Mouse (Mus musculus): Measurements from ENCODE around the gene Tk2. TPM values are rescaled to one million over a fixed set of nuclear protein-coding genes. Genes with fewer than 3 reads are reported as not detected.
A peak's percentile ranks its signal among the peaks of the same experiment; 100 is the strongest.

The Tk2 gene
- polyA plus RNA-seq, 1 experiment from 2014 or later, result 19.6 TPM

GRCm38 (mm10) chr8:104253016-104253415, 4.7 kb upstream of the Tk2 start:
- peak; percentile 59 for TF ChIP-seq CTCF (IDR thresholded peaks at IDR 0.05; ENCODE audit: low read depth)
- DNase-seq (ENCODE audit: low spot score), result no peak
- ATAC-seq (replicated peaks; ENCODE audit: low FRiP score, low read depth), result no peak
- WGBS, result 87% methylated on average over 3 of the region's 3 CpGs
- H3K27me3 ChIP-seq (ENCODE audit: insufficient read depth, low read length), result no peaks in the 10 kb centered on the region
- H3K4me1 ChIP-seq (replicated peaks; ENCODE audit: insufficient read depth, low read length), result 0 out of 2 replicates have a peak, but pooled peaks cover 3% of the 10 kb centered on the region
- no peak overlapping the region for H3K27ac ChIP-seq
- no peak overlapping the region for H3K9ac ChIP-seq (ENCODE audit: low read depth, low read length)
- no peak overlapping the region for H3K4me3 ChIP-seq (replicated peaks; ENCODE audit: low read depth, low read length)
- no peak overlapping the region for H3K4me2 ChIP-seq (ENCODE audit: low read length)
- peaks cover 4% of the 10 kb centered on the region for H3K36me3 ChIP-seq (ENCODE audit: insufficient read depth, low read length)
- H3K9me3 ChIP-seq (replicated peaks; ENCODE audit: low read length), result no peaks in the 10 kb centered on the region

- Histone ChIP-seq H3K36me3 (ENCODE audit: insufficient read depth, low read length) (no peaks in the 10 kb centered on the region), H3K9ac (ENCODE audit: low read depth, low read length) (peak overlapping the region; percentile 65), H3K4me1 (replicated peaks; ENCODE audit: insufficient read depth, low read length) (peaks cover 15% of the 10 kb centered on the region; the same call in 1 of the 2 replicates), H3K4me2 (ENCODE audit: low read length) (peak overlapping the region; percentile 61), H3K9me3 (replicated peaks; ENCODE audit: low read length) (no peaks in the 10 kb centered on the region), H3K27ac (no peak overlapping the region), H3K27me3 (ENCODE audit: insufficient read depth, low read length) (no peaks in the 10 kb centered on the region), H3K4me3 (replicated peaks; ENCODE audit: low read depth, low read length) (peak overlapping the region; percentile 62)
- TF ChIP-seq CTCF (IDR thresholded peaks at IDR 0.05; ENCODE audit: low read depth), result no peak
- 0% methylated on average over 7 of the region's 7 CpGs for WGBS
- DNase-seq (ENCODE audit: low spot score) (peak; percentile 42), ATAC-seq (replicated peaks; ENCODE audit: low FRiP score, low read depth) (no peak)
Measured at GRCm38 (mm10) chr8:104251461-104251860, 3.1 kb upstream of the Tk2 start.

GRCm38 (mm10) chr8:104250439-104251367, 2.3 kb upstream of the Tk2 start, which contains the start of gene Cklf:
TSS of gene Cklf (plus strand) at chr8:104250861.
- Histone ChIP-seq H3K9me3 (replicated peaks; ENCODE audit: low read length) (no peaks in the 10 kb centered on the region), H3K4me2 (ENCODE audit: low read length) (peak within 1 kb of the TSS; percentile 61), H3K27ac (peak within 1 kb of the TSS; percentile 76), H3K27me3 (ENCODE audit: insufficient read depth, low read length) (no peaks in the 10 kb centered on the region), H3K9ac (ENCODE audit: low read depth, low read length) (peak within 1 kb of the TSS; percentile 65), H3K4me1 (replicated peaks; ENCODE audit: insufficient read depth, low read length) (peaks cover 15% of the 10 kb centered on the region; the same call in 1 of the 2 replicates), H3K4me3 (replicated peaks; ENCODE audit: low read depth, low read length) (peak within 1 kb of the TSS; percentile 62), H3K36me3 (ENCODE audit: insufficient read depth, low read length) (no peaks in the 10 kb centered on the region)
- 3% methylated on average over 41 of the region's 41 CpGs for WGBS
- DNase-seq (ENCODE audit: low spot score) (peak; percentile 95), ATAC-seq (replicated peaks; ENCODE audit: low FRiP score, low read depth) (peak; percentile 81)
- TF ChIP-seq CTCF (IDR thresholded peaks at IDR 0.05; ENCODE audit: low read depth), result peak; percentile 56

GRCm38 (mm10) chr8:104249442-104249996, 1.2 kb upstream of the Tk2 start:
- ATAC-seq (replicated peaks; ENCODE audit: low FRiP score, low read depth) (no peak), DNase-seq (ENCODE audit: low spot score) (no peak)
- TF ChIP-seq CTCF (IDR thresholded peaks at IDR 0.05; ENCODE audit: low read depth), result no peak
- Histone ChIP-seq H3K27me3 (ENCODE audit: insufficient read depth, low read length) (no peaks in the 10 kb centered on the region), H3K4me3 (replicated peaks; ENCODE audit: low read depth, low read length) (no peak overlapping the region), H3K9ac (ENCODE audit: low read depth, low read length) (no peak overlapping the region), H3K36me3 (ENCODE audit: insufficient read depth, low read length) (no peaks in the 10 kb centered on the region), H3K4me1 (replicated peaks; ENCODE audit: insufficient read depth, low read length) (peaks cover 15% of the 10 kb centered on the region; the same call in 1 of the 2 replicates), H3K9me3 (replicated peaks; ENCODE audit: low read length) (no peaks in the 10 kb centered on the region), H3K4me2 (ENCODE audit: low read length) (no peak overlapping the region), H3K27ac (no peak overlapping the region)
- WGBS, result 88% methylated on average over 7 of the region's 7 CpGs

GRCm38 (mm10) chr8:104247908-104248275, 466 bp downstream of the Tk2 start:
- H3K4me2 ChIP-seq (ENCODE audit: low read length), result peak overlapping the region; percentile 73
- no peak for DNase-seq (ENCODE audit: low spot score)
- peak; percentile 9; the same call in 1 of the 2 replicates for ATAC-seq (replicated peaks; ENCODE audit: low FRiP score, low read depth)
- H3K27me3 ChIP-seq (ENCODE audit: insufficient read depth, low read length), result no peaks in the 10 kb centered on the region
- H3K9me3 ChIP-seq (replicated peaks; ENCODE audit: low read length), result no peaks in the 10 kb centered on the region
- peak overlapping the region; percentile 83 for H3K9ac ChIP-seq (ENCODE audit: low read depth, low read length)
- H3K27ac ChIP-seq, result peak overlapping the region; percentile 72; the same call in 1 of the 2 replicates
- TF ChIP-seq CTCF (IDR thresholded peaks at IDR 0.05; ENCODE audit: low read depth), result no peak
- H3K36me3 ChIP-seq (ENCODE audit: insufficient read depth, low read length), result no peaks in the 10 kb centered on the region
- WGBS, result 4% methylated on average over 11 of the region's 11 CpGs
- H3K4me1 ChIP-seq (replicated peaks; ENCODE audit: insufficient read depth, low read length), result peaks cover 15% of the 10 kb centered on the region; the same call in 1 of the 2 replicates
- H3K4me3 ChIP-seq (replicated peaks; ENCODE audit: low read depth, low read length), result peak overlapping the region; percentile 76
